Mouse (Mus musculus) layer of hippocampus, adult 9-10 months (tissue): ENCODE measurements around the gene Cacng1.

ENCODE experiments used
- DNase-seq: peaks from one replicate; pipeline ENCODE4 v3.0.0; 2022; ENCODE audit warnings: low spot score

Gene Cacng1

GRCm38 (mm10) chr11:107707897-107708610 is 8.3 kb downstream of the Cacng1 start:
- no peak for DNase-seq

DNA sequence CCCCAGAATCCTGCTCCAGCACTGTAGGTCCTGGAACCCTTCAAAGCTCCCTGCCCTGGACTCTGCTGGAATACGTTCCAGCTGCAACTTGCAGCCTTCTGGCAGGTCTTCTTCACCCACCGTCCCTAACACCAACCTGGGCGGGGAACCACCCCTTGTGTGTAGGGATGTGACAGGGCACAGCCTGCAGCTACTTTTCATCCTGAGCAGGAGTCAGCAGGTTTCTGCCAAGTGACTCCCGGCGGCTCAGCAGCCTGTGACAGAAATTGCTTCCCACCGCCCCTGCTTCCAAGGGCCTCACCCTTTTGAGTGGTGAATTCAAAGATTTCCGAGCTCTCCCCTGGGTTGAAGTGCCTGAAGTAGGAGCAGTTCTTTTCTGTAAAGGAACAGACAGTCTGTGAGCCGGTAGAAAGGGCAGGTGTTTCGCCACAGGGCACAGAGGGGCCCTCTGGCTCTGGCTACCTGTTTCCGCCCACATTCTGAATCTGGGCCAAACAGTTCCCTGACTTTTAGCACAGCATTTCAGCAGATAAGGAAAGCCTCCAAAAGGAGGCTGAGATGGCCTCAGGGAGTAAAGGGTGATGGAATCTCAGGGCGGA is 10.7 kb downstream of the Cacng1 start:
- DNase-seq: no peak

DNA sequence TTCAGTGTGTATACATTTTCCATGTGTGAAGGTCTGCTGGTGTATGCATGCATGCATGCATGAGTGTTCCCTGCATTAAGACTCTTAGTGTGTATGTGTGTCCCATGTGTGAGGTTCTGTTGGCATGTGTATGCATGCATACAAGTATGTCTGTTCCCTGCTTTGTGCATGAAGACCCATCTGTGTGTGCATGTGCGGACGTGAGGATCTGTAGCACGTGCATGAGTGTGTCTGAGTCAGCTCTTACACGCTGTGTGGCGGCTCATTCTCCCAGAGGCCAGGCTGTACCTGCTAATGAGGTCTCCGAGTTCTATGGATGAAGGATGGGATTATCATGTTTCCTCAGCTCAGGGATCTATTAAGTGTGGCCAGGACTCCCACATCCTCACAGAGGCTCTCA is 11.3 kb downstream of the Cacng1 start:
- no peak for DNase-seq

- no peak for DNase-seq
Measured at GRCm38 (mm10) chr11:107703272-107704134, 12.8 kb downstream of the Cacng1 start.

GRCm38 (mm10) chr11:107699967-107700366 is 16.4 kb downstream of the Cacng1 start:
- no peak for DNase-seq

DNA sequence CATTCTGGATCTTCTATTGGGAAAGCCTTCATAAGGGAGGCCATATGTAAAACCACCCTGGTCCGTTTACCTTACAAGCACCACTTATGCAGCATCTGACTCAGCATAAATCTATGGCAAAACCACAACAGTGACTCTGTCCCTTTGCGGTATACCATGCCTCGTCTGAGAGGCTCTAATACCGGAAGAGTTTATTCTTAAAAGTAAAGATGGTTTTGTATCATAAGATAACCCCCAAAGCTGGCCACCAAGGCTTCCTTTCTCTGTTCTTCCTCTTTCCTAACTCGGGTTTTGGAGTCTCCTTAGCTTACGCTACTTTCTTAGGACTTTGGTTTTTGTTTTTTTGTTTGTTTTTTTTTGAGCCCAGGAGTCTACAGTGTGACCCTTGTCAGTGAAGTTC is 23.0 kb downstream of the Cacng1 start:
- DNase-seq: no peak

GRCm38 (mm10) chr11:107691569-107691968 is 24.8 kb downstream of the Cacng1 start:
- DNase-seq: no peak

DNA sequence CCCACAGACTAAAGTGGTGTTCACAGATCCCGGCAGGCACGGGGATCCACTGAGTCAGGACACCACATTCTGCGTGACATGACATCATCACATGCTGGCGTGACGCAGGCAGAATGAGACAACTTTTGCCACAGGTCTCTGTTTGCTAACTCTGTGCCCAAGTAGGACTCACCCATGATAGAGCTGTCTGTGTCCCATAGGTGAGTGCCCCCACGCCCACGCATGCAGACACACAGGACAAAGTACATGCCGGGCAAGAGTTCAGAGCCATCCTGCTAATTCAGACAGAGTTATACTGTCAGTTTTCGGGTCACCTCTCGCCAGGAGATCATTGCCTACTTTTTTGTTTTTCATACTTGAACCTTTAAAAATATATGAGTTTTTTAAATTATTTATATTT is 27.8 kb downstream of the Cacng1 start:
- DNase-seq: no peak

DNA sequence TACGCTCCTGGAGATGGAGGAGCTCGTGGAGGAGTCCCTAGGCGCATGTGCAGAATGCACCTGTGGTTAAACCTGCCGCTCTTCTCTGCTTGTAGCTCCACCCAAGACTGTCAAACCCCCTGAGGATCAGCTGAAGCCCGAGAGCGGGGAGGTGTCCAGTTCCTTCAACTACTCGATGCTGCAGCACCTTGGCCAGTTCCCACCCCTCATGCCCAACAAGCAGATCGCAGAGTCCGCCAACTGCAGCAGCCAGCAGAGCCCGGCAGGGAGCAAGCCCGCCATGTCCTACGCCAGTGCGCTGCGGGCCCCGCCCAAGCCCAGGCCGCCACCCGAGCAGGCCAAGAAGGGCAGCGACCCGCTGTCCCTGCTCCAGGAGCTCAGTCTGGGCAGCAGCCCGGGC is 30.0 kb downstream of the Cacng1 start:
- DNase-seq: no peak

DNA sequence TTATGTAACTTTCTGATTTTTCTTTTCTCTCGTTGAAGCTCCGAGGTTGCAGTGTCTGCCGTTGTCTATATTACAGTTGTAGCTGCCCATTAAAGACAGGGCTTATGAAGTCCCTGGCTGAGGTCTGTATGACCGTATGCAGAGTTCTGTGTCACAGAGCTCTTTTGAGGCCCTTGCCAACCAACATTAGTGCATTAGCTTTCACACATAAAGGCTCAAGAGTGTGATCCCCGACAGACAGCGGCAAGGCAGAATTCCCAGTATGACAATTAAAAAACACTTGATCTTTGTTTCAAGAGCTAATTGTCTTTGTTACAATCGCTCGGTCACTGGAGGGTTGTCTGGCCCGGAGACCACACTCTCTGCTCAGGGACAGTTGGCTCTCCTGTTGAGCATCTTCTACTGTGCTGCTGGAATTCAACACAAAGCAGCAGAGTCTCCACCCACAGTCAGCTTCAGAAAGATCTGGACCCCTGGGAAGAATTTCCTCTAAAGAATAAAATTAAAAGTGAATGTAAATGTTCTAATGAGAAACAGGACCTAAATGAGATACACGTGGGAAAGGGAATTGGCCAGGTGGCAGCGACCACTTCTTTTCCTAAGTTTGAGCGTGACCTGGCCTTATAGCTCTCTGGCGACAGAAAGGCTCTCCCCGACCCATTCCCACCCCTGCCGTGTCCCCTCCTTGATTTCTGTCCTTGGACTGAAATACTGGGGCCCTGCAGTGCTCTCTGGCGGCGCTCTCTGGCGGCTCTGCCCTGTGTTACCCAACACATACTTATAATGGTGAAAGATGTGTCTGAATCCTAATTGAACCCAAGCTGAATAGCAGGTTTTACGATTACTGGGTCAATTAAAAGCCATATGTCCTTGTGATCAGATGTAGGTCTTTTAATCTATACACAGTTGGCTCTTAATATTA is 32.5 kb downstream of the Cacng1 start:
- no peak for DNase-seq

- DNase-seq: no peak
Measured at GRCm38 (mm10) chr11:107682694-107683355, 33.5 kb downstream of the Cacng1 start.

DNA sequence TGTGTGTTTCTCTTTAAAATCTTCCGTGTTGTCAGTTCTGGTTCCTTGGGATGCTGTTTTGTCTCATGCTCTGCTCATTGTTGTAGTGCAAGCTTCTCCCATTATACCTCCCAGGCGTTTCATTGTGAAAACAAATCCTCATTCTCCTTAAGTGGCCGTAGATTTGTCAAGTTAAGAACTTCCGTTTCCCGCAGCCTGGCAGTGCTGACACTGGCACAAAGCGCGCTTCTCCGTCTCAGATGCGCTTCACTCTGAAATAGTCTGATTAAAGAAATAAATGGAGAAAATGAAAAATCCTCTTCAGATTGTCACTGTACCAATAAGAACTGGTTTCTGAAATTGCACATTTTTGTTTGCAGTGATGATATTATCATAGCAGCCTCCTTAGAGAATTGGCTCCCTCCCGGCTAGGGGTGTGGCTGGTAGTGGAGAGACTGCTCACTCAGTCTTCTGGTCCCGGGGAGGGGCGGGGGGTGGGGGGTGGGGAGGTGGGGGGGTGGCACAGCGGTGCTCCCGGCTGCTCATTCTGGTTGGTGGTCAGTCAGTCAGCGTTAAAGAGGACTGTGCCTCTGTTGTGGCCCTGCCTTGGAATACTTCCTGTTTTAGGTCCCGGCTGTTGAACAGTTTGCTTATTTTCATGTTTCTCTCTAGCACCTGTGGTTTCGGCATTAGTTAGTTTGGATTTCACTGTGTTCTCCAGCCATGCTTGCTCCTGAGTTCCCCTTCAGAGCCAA is 39.9 kb downstream of the Cacng1 start:
- DNase-seq: no peak

GRCm38 (mm10) chr11:107675246-107675645 is 41.1 kb downstream of the Cacng1 start:
- DNase-seq: no peak

GRCm38 (mm10) chr11:107674601-107675000 is 41.7 kb downstream of the Cacng1 start:
- DNase-seq: no peak

GRCm38 (mm10) chr11:107674006-107674405 is 42.3 kb downstream of the Cacng1 start:
- no peak for DNase-seq

- DNase-seq: no peak
Measured at GRCm38 (mm10) chr11:107668977-107669376, 47.3 kb downstream of the Cacng1 start.

- DNase-seq: no peak
Measured at GRCm38 (mm10) chr11:107668223-107668622, 48.1 kb downstream of the Cacng1 start.

DNA sequence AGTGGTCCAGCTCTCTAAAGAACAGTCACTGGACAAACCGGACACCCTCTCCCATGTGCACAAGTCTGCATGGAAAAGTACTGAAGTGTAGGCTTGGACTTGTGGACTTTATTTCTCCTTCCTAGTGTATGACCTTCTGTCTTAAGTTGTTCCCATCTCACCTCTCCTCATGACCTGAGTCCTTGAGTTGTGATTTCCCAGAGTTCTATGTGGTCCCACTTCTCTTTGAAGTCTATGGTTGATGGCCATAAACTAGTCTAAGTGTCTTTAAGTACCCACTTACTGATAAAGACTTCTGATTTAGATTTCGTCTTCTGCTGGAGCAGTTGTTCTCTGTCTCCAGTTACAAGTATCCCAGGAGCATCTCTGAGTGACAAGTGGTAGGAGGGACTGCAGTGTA is 48.8 kb downstream of the Cacng1 start:
- DNase-seq: no peak

GRCm38 (mm10) chr11:107662666-107663065 is 53.7 kb downstream of the Cacng1 start:
- DNase-seq: no peak

DNA sequence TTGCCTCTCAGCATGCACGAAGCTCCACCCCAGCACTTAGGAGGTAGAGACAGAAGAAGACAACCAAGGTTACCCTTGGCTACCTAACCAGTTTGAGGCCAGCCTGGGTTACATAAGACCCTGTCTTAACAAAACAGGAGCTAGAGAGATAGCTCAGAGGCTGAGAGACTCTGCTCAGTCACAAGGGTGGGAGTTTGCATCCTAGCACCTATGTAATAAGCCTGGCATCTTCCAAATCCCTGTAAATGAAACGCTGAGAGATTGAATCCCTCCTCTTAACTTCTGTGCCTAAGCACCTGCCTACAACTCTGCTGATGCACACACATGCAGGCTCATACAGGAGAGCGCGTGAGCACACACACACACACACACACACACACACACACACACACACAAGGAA is 55.9 kb downstream of the Cacng1 start:
- no peak for DNase-seq

- no peak for DNase-seq
Measured at GRCm38 (mm10) chr11:107657117-107657516, 59.2 kb downstream of the Cacng1 start.
